Mouse (Mus musculus): Measurements from ENCODE around the gene AL731706.2. TPM values are rescaled to one million over a fixed set of nuclear protein-coding genes. Genes with fewer than 3 reads are reported as not detected.
"Not testable (repeated sequence)": the region's sequence is repeated elsewhere in the genome, so short reads cannot be mapped to it uniquely, and the experiment has no call there.

AL731706.2 gene
- 31.0 and 37.4 TPM in 2 replicates for polyA plus RNA-seq (2015; fragmentation: Nextera tagmentation; extraction: Ambion mirVana)

DNA sequence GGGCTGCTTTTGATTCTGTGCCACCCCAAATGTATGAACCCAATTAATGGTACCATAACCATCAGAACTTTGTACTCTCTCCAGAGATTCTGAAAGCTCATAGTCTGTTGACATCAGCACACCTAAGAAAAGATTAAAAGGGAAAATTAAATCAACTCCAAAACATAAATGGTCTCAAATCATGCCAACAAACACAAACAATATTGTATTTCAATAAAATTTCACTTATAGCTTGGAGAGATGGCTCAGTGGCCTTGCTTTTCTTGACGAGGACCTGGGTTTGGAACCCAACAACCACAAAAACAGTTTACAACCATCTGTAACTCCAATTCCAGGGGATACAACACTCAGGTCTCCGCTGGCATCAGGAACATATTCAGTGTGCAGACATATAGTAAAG is at the start of gene AL731706.2:
TSS of gene AL731706.2 (minus strand) at position 101 of the 400 bp plus-strand sequence.
- no peak for DNase-seq (ENCODE audit: low spot score)

DNA sequence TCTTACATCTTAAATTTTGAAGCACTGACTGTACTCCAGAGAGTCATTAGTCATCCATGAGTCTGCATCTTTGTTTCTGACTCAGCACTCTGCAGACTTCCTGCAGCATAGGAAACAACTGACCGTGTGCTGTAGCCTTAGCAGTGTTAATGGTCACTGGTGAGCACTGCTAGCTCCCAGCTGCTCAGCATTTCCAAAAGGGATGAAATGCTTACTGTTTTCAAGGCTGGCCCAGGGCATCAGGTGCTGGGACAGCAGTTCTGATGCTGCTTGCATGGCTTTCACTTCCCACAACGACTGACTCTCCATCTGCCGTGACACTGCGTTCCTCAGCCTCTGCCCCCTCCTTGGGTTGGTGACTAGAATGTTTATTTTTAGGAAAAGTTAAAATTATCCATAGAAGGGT is 35.5 kb upstream of the AL731706.2 start:
- DNase-seq (ENCODE audit: low spot score) = peak; percentile 12

- no peak for DNase-seq (ENCODE audit: low spot score)
These were observed 34.9 kb upstream of the AL731706.2 start for GRCm38 (mm10) chr2:136920257-136920993.

- DNase-seq (ENCODE audit: low spot score) = no peak
These were observed 34.0 kb upstream of the AL731706.2 start for GRCm38 (mm10) chr2:136919433-136919832.

DNA sequence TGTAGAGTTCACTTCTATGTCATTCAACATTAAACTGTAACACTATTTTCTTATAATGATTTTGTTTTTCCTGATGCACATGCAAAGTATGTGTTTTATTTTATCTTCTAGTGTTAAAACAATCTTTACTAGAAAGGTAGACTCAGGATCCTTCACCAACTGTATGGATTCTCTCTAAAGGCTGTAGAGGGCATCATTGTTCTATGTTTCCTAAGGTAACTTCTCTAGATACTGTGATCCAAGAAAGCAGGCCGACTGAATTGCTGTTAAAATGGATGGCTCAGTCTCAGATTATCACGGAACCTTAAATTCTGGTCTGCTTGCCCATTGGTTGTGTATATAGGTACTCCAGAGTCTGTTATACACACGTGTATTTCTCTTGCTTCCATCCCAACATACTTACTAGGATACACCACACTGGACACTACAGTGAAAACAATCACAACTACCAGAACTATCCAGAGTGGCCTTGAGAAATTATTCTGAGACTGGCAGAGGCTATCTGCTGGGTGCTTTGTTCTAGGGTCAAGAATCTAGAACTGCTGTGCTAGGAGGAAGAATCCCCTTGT is 28.9 kb upstream of the AL731706.2 start:
- DNase-seq (ENCODE audit: low spot score) = no peak

DNA sequence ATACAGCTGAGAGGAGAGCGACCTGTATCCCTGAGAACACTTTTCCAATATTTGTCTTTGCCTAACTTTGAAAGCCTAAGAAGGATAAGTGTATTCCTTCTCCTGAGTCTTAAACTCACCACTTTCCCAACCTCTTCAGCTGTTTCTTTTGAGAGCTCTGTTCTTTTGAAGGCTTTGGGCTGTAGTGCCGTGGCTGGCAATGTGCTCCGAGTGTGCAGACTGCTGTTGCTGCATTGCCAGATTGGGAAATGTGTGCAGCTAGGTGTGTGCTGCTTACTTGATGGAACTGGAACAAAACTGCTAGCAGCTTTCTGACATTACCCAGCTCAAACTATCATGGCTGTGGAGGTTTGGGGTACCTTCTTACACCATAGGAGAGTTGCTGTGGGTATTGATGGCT is 27.5 kb upstream of the AL731706.2 start:
- no peak for DNase-seq (ENCODE audit: low spot score)

GRCm38 (mm10) chr2:136911958-136912411 is 26.5 kb upstream of the AL731706.2 start:
- no peak for DNase-seq (ENCODE audit: low spot score)

- no peak for DNase-seq (ENCODE audit: low spot score)
These were observed 23.8 kb upstream of the AL731706.2 start for GRCm38 (mm10) chr2:136909298-136909697.

DNA sequence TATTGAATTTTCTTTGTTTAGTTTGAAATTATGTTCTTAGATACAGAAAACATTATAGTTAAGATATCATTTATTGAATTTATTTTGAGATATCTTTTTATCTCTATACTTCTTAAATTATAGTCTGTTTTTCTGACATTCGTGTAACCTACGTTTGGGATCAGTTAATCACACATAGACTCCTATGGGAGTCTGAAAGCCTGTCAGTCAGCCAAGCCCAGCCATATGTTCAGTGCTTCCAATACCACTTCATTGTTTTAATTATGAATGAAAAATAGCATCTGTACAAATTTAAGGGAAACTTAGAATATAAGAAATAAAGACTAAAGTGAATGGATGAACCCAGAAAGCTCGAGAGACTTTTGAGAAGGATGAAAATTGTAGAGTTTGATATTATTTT is 23.1 kb upstream of the AL731706.2 start:
- DNase-seq (ENCODE audit: low spot score) = no peak

- DNase-seq (ENCODE audit: low spot score) = no peak
These were observed 10.7 kb upstream of the AL731706.2 start for GRCm38 (mm10) chr2:136896131-136896530.

GRCm38 (mm10) chr2:136894494-136894893 is 9.0 kb upstream of the AL731706.2 start:
- DNase-seq (ENCODE audit: low spot score) = no peak

- DNase-seq (ENCODE audit: low spot score) = peak; percentile 97
These were observed 6.5 kb upstream of the AL731706.2 start for GRCm38 (mm10) chr2:136891951-136892371.

DNA sequence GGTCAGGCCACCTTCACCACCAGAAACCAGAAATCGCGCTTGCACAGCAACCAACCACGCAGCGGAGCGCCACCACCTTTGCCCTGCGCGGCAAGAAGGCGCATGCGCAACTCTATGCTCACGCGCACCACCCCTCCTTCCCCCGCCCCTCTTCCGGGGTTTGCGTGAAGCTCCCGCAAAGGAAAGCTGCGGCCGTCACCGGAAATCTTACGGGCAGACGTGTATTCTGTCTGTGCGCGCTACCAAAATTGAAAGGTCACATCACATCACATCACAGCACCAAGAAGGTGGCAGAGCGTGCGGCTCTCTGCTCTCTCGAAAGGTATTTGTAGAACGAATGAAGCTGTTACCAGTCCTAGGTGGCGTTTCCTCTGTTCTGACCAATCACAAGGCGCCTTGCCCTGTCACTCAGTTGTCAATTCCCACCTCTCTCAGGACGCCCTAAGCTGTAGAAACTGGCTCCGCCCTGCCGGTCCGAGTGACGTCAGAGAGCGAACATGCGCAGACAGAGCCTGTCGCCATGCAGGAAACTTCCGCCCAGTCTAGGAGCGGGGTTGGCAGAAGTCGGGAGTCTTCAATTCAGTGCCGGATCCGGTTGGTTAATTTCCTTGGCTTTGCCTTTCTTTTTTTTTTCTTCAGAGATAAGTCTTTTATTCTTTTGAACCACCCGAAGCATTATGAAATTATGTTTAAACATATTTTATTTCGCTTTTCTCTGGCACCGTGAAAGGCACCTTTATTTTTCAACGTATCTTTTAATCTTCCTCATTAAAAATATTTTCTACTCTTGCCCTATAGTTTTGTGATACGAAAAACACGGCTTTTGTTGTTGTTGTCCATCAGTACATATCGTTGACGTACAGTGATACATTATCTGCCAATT is 5.8 kb upstream of the AL731706.2 start, which contains the start of the genes Slx4ip, AL731706.1 and Mkks:
TSS of gene Slx4ip (plus strand) at position 151 of the 883 bp plus-strand sequence.
TSS of gene AL731706.1 (minus strand) at position 322 of the 883 bp plus-strand sequence.
TSS of gene Mkks (minus strand) at position 322 of the 883 bp plus-strand sequence.
- peak; percentile 100 for DNase-seq (ENCODE audit: low spot score)

DNA sequence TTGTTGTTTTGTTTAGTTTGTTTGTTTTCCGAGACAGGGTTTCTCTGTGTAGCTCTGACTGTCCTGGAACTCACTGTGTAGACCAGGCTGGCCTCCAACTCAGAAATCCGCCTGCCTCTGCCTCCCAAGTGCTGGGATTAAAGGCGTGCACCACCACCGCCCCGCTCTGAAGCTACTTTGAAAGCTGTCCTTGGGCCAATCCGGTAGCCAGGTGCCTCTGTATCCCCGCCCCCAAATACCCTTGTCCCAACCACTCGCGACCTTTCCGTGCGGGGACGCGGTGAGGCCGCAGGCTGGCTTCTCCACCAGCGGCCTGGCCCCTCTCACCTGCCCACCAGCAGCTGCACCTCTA is 5.2 kb upstream of the AL731706.2 start:
- not testable (repeated sequence) for DNase-seq (ENCODE audit: low spot score)

DNA sequence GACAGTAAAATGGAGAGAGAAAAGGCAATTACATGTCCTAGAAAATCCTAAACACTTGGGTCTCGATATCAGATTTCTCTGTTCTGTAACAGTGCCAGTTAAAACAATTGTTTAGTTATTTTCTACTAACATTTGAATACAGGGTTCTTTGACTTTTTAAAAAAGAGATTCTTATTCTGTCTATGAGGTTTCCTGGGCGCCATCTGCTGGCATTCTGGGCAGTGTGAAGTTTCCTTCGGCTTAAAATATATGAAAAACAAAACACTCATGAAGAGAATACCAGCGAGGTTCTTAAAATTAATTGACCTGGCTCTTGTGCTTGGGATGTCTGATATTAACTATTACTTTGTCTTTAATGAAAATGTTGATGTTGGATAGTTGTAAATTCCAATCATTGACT is 1.4 kb upstream of the AL731706.2 start:
- DNase-seq (ENCODE audit: low spot score) = peak; percentile 12

DNA sequence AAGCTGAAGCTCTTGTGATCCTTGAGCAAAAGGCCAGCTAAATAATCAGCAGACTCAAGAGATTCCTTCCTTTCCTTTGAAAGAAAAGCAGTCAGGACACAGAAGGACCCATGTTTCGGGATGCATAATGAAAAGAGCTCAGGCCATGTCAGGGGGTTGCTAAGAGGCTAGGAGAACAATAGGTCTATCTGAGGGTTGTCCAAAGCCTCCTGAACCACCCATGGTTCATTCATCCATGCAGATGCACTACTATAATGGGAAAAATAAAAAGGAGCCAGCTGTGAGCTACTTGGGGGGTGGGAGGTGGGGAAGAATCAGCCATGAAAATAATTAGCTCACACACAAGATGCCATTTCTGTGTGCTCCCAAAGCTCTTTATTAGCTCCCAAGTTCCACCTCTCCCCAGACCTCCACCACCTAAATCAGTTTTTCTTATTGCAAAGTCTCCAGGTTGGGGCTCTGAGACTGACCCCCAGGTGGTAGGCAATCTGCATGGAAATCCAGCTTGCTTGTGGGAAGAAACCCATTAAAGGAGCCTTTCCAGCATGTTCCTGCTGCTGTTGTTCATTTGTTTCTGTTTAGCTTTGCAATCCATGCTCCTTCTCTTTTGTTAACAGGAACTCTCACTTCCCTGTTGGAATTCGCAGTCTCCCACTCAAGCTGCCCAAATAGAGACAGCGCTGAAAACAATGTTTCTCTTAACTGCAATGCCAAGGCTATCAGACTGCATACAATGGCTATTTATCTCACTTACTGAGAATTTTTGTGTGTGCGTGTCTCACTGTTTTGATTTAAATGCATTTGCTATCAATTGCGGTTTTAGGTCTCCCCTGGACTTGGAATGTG is 30.7 kb downstream of the AL731706.2 start:
- no peak for DNase-seq (ENCODE audit: low spot score)

DNA sequence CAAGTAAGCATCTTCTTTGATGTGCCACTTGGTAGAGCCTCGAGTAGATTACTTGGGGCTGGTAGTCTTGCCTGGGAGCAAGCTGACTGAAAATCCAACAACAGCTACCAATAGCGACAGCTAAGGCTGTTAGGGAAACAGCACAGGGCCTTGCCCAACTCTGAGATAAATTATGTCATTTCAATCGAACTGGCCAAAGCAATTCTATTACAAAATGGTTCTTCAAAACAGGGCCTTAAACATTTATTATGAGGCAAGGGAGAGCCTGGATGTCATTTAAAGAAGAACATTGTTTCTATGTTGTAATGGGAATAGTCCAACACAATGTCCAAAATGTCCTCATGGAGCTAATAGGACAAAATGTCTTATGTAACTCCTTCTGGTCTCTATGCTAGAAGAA is 35.1 kb downstream of the AL731706.2 start:
- DNase-seq (ENCODE audit: low spot score) = no peak

DNA sequence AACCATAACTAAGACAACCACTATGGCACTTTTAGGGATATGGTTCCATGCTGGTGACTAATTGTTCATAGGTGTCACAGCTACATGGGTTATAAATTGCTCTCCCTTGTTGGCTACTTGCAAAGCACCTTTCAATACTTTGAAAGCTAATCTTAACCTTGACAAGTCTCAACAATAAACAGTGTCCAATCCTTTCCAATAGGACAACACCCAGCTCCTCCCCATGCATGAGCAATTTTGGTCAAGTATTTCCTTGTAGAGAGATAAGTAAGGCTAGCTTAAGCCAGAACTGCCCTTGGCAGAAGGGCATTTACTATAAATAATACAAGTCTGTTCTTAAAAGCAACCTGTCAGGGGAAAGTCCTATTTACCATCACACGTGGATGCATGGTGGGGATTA is 47.5 kb downstream of the AL731706.2 start:
- DNase-seq (ENCODE audit: low spot score) = no peak

DNA sequence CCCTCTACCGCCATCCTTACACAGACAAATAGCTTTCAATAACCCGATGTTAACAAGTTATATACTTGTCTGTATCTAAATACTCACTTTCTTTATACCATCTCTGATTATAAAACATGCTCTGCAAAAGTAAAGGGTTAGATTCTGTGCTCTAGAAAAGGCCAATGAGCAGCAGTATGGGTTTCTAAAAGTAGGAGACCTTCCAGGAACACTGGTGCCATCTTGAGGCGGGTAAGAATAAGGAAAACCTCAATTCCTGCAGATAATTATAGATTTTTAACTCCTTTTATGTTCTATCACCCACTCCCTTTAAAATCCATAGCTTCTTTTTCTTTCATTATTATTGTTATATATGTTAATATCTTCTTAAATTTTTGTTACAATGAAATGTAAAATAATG is 49.6 kb downstream of the AL731706.2 start:
- no peak for DNase-seq (ENCODE audit: low spot score)

Measured in thymus, postnatal 0 days (tissue).